Mouse (Mus musculus): ENCODE data around the gene Gm6793. TPM values are rescaled to one million over a fixed set of nuclear protein-coding genes. Genes with fewer than 3 reads are reported as not detected.

Gene Gm6793
- polyA plus RNA-seq, 1 experiment from 2014 or later: 1.0 TPM

DNA sequence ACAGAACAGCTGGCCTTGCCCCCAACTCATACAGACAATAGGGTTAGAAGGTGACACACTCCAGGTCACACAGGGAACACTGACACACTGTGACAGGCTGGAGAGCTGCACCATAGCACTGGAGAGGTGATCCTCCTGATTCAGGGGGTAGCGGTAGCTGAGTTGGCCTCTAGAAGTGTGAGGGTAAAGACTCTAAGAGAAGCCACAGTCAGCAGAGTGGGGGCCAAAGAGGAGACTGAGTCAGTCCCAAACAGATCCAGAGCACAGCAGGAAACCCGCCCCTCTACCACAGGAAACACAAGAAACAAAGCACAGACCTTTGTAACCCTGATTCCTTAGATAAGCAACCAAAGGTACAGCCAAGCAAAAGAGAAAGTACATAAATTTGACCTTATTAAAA is 38.5 kb downstream of the Gm6793 start:
- no peak overlapping the region for H3K27ac ChIP-seq (ENCODE audit: low read depth, low read length)
- no peak overlapping the region for H3K4me2 ChIP-seq (ENCODE audit: low read depth, low read length, severe bottlenecking)
- DNase-seq (ENCODE audit: low spot score) (no peak), ATAC-seq (replicated peaks; ENCODE audit: low FRiP score) (no peak)
- H3K4me3 ChIP-seq (ENCODE audit: low read depth, low read length): no peak overlapping the region
- H3K27me3 ChIP-seq (ENCODE audit: control insufficient read depth, insufficient read depth, low read length): no peaks in the 10 kb centered on the region
- H3K9me3 ChIP-seq (ENCODE audit: control insufficient read depth, low read length): no peaks in the 10 kb centered on the region; the same call in 1 of the 2 replicates
- no peaks in the 10 kb centered on the region; the same call in 1 of the 2 replicates for H3K36me3 ChIP-seq (ENCODE audit: control insufficient read depth, insufficient read depth, low read length)
- 86% methylated on average over 2 of the region's 2 CpGs for WGBS
- no peak overlapping the region for H3K9ac ChIP-seq (ENCODE audit: low read length)
- no peaks in the 10 kb centered on the region for H3K4me1 ChIP-seq (replicated peaks; ENCODE audit: control insufficient read depth, insufficient read depth, low read length)

- 97% methylated on average over 2 of the region's 2 CpGs for WGBS
- H3K9ac ChIP-seq (ENCODE audit: low read length): no peak overlapping the region
- no peak overlapping the region for H3K4me3 ChIP-seq (ENCODE audit: low read depth, low read length)
- no peak overlapping the region for H3K4me2 ChIP-seq (ENCODE audit: low read depth, low read length, severe bottlenecking)
- H3K36me3 ChIP-seq (ENCODE audit: control insufficient read depth, insufficient read depth, low read length): no peaks in the 10 kb centered on the region; the same call in 1 of the 2 replicates
- no peaks in the 10 kb centered on the region for H3K4me1 ChIP-seq (replicated peaks; ENCODE audit: control insufficient read depth, insufficient read depth, low read length)
- no peak for ATAC-seq (replicated peaks; ENCODE audit: low FRiP score)
- H3K27ac ChIP-seq (ENCODE audit: low read depth, low read length): no peak overlapping the region
- no peaks in the 10 kb centered on the region for H3K27me3 ChIP-seq (ENCODE audit: control insufficient read depth, insufficient read depth, low read length)
- DNase-seq (ENCODE audit: low spot score): no peak
- no peaks in the 10 kb centered on the region; the same call in 1 of the 2 replicates for H3K9me3 ChIP-seq (ENCODE audit: control insufficient read depth, low read length)
Observed at GRCm38 (mm10) chr8:111975706-111976105, 39.1 kb downstream of the Gm6793 start.

- Histone ChIP-seq H3K4me1 (replicated peaks; ENCODE audit: control insufficient read depth, insufficient read depth, low read length) (no peaks in the 10 kb centered on the region), H3K27me3 (ENCODE audit: control insufficient read depth, insufficient read depth, low read length) (no peaks in the 10 kb centered on the region), H3K36me3 (ENCODE audit: control insufficient read depth, insufficient read depth, low read length) (no peaks in the 10 kb centered on the region; the same call in 1 of the 2 replicates), H3K4me3 (ENCODE audit: low read depth, low read length) (no peak overlapping the region), H3K9ac (ENCODE audit: low read length) (no peak overlapping the region), H3K27ac (ENCODE audit: low read depth, low read length) (no peak overlapping the region), H3K9me3 (ENCODE audit: control insufficient read depth, low read length) (no peaks in the 10 kb centered on the region; the same call in 1 of the 2 replicates), H3K4me2 (ENCODE audit: low read depth, low read length, severe bottlenecking) (no peak overlapping the region)
- ATAC-seq (replicated peaks; ENCODE audit: low FRiP score) (no peak), DNase-seq (ENCODE audit: low spot score) (no peak)
- 96% methylated on average over 12 of the region's 12 CpGs for WGBS
Observed at GRCm38 (mm10) chr8:111974138-111974537, 40.7 kb downstream of the Gm6793 start.

DNA sequence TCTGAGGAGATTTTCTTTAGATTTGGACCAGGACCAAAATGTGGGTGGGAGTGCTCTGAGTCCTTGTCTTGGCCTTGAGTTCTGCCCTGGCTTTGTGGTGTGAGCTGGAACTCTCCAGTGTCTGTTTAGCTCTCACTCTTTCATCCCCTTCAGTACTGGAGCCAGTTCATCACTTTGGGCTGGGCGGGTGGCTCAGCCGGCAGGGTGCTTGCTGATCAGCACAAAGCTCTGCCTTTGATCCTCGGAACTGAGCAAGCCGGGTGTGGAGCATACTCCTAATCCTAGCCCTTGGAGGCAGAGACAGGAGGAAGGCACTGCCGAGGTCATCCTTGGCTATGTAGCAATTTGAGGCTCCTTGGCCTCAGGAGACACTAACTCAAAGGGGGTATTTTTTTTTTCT is 45.8 kb downstream of the Gm6793 start:
- Histone ChIP-seq H3K9me3 (ENCODE audit: control insufficient read depth, low read length) (no peaks in the 10 kb centered on the region), H3K4me1 (replicated peaks; ENCODE audit: control insufficient read depth, insufficient read depth, low read length) (no peaks in the 10 kb centered on the region), H3K36me3 (ENCODE audit: control insufficient read depth, insufficient read depth, low read length) (no peaks in the 10 kb centered on the region; the same call in 1 of the 2 replicates), H3K27me3 (ENCODE audit: control insufficient read depth, insufficient read depth, low read length) (no peaks in the 10 kb centered on the region), H3K27ac (ENCODE audit: low read depth, low read length) (no peak overlapping the region), H3K4me2 (ENCODE audit: low read depth, low read length, severe bottlenecking) (no peak overlapping the region), H3K9ac (ENCODE audit: low read length) (no peak overlapping the region), H3K4me3 (ENCODE audit: low read depth, low read length) (no peak overlapping the region)
- DNase-seq (ENCODE audit: low spot score): no peak
- no peak for ATAC-seq (replicated peaks; ENCODE audit: low FRiP score)
- 25% methylated on average over 5 of the region's 5 CpGs for WGBS

- no peak for DNase-seq (ENCODE audit: low spot score)
- WGBS: 83% methylated on average over 10 of the region's 10 CpGs
- no peak overlapping the region for H3K9ac ChIP-seq (ENCODE audit: low read length)
- no peaks in the 10 kb centered on the region; the same call in 1 of the 2 replicates for H3K36me3 ChIP-seq (ENCODE audit: control insufficient read depth, insufficient read depth, low read length)
- no peak overlapping the region for H3K4me2 ChIP-seq (ENCODE audit: low read depth, low read length, severe bottlenecking)
- H3K9me3 ChIP-seq (ENCODE audit: control insufficient read depth, low read length): no peaks in the 10 kb centered on the region
- no peaks in the 10 kb centered on the region for H3K27me3 ChIP-seq (ENCODE audit: control insufficient read depth, insufficient read depth, low read length)
- ATAC-seq (replicated peaks; ENCODE audit: low FRiP score): no peak
- no peak overlapping the region for H3K27ac ChIP-seq (ENCODE audit: low read depth, low read length)
- no peaks in the 10 kb centered on the region for H3K4me1 ChIP-seq (replicated peaks; ENCODE audit: control insufficient read depth, insufficient read depth, low read length)
- no peak overlapping the region for H3K4me3 ChIP-seq (ENCODE audit: low read depth, low read length)
Observed at GRCm38 (mm10) chr8:111968541-111968940, 46.3 kb downstream of the Gm6793 start.

- Histone ChIP-seq H3K4me2 (ENCODE audit: low read depth, low read length, severe bottlenecking) (no peak overlapping the region), H3K9me3 (ENCODE audit: control insufficient read depth, low read length) (no peaks in the 10 kb centered on the region), H3K27me3 (ENCODE audit: control insufficient read depth, insufficient read depth, low read length) (no peaks in the 10 kb centered on the region), H3K4me1 (replicated peaks; ENCODE audit: control insufficient read depth, insufficient read depth, low read length) (no peaks in the 10 kb centered on the region), H3K4me3 (ENCODE audit: low read depth, low read length) (no peak overlapping the region), H3K36me3 (ENCODE audit: control insufficient read depth, insufficient read depth, low read length) (no peaks in the 10 kb centered on the region; the same call in 1 of the 2 replicates), H3K27ac (ENCODE audit: low read depth, low read length) (no peak overlapping the region), H3K9ac (ENCODE audit: low read length) (no peak overlapping the region)
- no peak for DNase-seq (ENCODE audit: low spot score)
- 84% methylated on average over 5 of the region's 5 CpGs for WGBS
- ATAC-seq (replicated peaks; ENCODE audit: low FRiP score): no peak
Observed at GRCm38 (mm10) chr8:111967246-111967870, 47.5 kb downstream of the Gm6793 start.

DNA sequence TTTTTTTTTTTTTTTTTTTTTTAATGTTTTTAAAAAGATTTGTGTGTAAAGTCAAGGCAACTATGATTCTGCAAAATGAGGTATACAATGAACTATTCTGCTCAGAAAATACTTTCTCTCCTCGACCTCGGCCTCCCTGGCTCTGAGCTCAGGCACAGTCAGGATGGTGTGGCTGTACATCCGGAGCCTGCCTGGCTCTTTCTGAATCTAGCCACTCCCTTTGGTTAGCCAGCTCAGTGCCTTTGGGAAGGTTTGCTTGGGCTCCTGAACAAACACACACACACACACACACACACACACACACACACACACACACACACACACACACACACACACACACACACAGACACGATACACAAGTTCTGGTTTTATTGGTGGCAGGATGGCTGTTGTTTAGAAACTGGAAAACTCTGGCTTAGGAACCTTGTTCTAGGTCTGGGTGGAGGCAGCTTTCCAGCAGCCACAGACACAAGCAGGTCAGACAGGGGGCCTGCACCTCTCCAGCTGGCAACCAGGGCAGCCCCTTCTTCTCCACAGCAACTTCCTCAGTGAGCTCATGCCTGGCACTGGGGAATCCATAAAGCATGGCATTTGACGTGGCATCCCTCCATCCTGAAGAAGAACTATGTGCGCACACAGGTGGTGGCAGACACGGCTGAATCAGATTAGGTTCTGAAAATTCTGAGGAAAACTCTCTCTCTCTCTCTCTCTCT is 49.8 kb downstream of the Gm6793 start:
- Histone ChIP-seq H3K4me3 (ENCODE audit: low read depth, low read length) (no peak overlapping the region), H3K27me3 (ENCODE audit: control insufficient read depth, insufficient read depth, low read length) (no peaks in the 10 kb centered on the region), H3K9me3 (ENCODE audit: control insufficient read depth, low read length) (no peaks in the 10 kb centered on the region), H3K9ac (ENCODE audit: low read length) (no peak overlapping the region), H3K36me3 (ENCODE audit: control insufficient read depth, insufficient read depth, low read length) (no peaks in the 10 kb centered on the region; the same call in 1 of the 2 replicates), H3K4me1 (replicated peaks; ENCODE audit: control insufficient read depth, insufficient read depth, low read length) (no peaks in the 10 kb centered on the region), H3K4me2 (ENCODE audit: low read depth, low read length, severe bottlenecking) (no peak overlapping the region), H3K27ac (ENCODE audit: low read depth, low read length) (no peak overlapping the region)
- 82% methylated on average over 7 of the region's 7 CpGs for WGBS
- DNase-seq (ENCODE audit: low spot score): no peak
- no peak for ATAC-seq (replicated peaks; ENCODE audit: low FRiP score)

- DNase-seq (ENCODE audit: low spot score) (no peak), ATAC-seq (replicated peaks; ENCODE audit: low FRiP score) (no peak)
- no peak overlapping the region for H3K9ac ChIP-seq (ENCODE audit: low read length)
- no peak overlapping the region for H3K4me3 ChIP-seq (ENCODE audit: low read depth, low read length)
- no peaks in the 10 kb centered on the region; the same call in none of the 2 replicates for H3K36me3 ChIP-seq (ENCODE audit: control insufficient read depth, insufficient read depth, low read length)
- H3K27ac ChIP-seq (ENCODE audit: low read depth, low read length): no peak overlapping the region
- no peaks in the 10 kb centered on the region for H3K4me1 ChIP-seq (replicated peaks; ENCODE audit: control insufficient read depth, insufficient read depth, low read length)
- no peak overlapping the region for H3K4me2 ChIP-seq (ENCODE audit: low read depth, low read length, severe bottlenecking)
- no peaks in the 10 kb centered on the region for H3K27me3 ChIP-seq (ENCODE audit: control insufficient read depth, insufficient read depth, low read length)
- WGBS: 73% methylated on average over 5 of the region's 5 CpGs
- H3K9me3 ChIP-seq (ENCODE audit: control insufficient read depth, low read length): no peaks in the 10 kb centered on the region
Observed at GRCm38 (mm10) chr8:111964351-111964750, 50.5 kb downstream of the Gm6793 start.
